Mouse (Mus musculus) G1E (cell line): ENCODE results near the gene Iqgap2.

Experiments
- CTCF ChIP-seq: IDR thresholded peaks from 2 replicates; pipeline ENCODE4 v1.5.1; 2012; ENCODE audit warnings: low read depth, low read length, inconsistent platforms, mixed read lengths
- GATA1 ChIP-seq: IDR thresholded peaks from 2 replicates; pipeline ENCODE4 v1.6.1; 2012; ENCODE audit warnings: borderline replicate concordance, low read length, inconsistent platforms, mixed read lengths
- TAL1 ChIP-seq: conservative IDR thresholded peaks from 2 replicates; pipeline ENCODE4 v1.6.1; 2012; ENCODE audit warnings: low read depth, low read length, inconsistent platforms, mixed read lengths

- no peak for TF ChIP-seq CTCF
- no peak for TF ChIP-seq GATA1
- TF ChIP-seq TAL1, result no peak
Observed at GRCm38 (mm10) chr13:95739651-95740050, 152.1 kb downstream of the Iqgap2 start.
